Mouse (Mus musculus) limb, embryonic 13.5 days (tissue): ENCODE results near the gene Asic3. TPM values are rescaled to one million over a fixed set of nuclear protein-coding genes. Genes with fewer than 3 reads are reported as not detected.
"Not testable (repeated sequence)": the region's sequence is repeated elsewhere in the genome, so short reads cannot be mapped to it uniquely, and the experiment has no call there.

Experiments used
- ATAC-seq: fragments of 200-750 bp; cut with Nextera tagmentation; 2 replicates; pipeline ENCODE4 v1.8.0; 2017; ENCODE audit warnings: low read depth, moderate number of reproducible peaks, moderate TSS enrichment; ENCODE audit not compliant: low FRiP score
- H3K27ac ChIP-seq: fragments of 300-500 bp; sonication (generic); 2 replicates; pipeline ENCODE4 v1.5.1; 2015; ENCODE audit warnings: inconsistent platforms, mild to moderate bottlenecking, moderate library complexity
- H3K27me3 ChIP-seq: fragments of 300-500 bp; sonication (generic); 2 replicates; pipeline ENCODE4 v1.6.1; 2015; ENCODE audit warnings: mild to moderate bottlenecking, inconsistent platforms
- H3K36me3 ChIP-seq: fragments of 300-500 bp; sonication (generic); 2 replicates; pipeline ENCODE4 v1.6.1; 2015; ENCODE audit warnings: inconsistent platforms, mild to moderate bottlenecking, moderate library complexity
- H3K4me1 ChIP-seq: fragments of 300-500 bp; sonication (generic); 2 replicates; pipeline ENCODE4 v1.6.1; 2015; ENCODE audit warnings: inconsistent platforms
- H3K4me2 ChIP-seq: fragments of 300-500 bp; sonication (generic); replicated peaks from 2 replicates; pipeline ENCODE4 v1.6.1; 2015; ENCODE audit warnings: inconsistent platforms, mild to moderate bottlenecking, moderate library complexity
- H3K4me3 ChIP-seq: fragments of 300-500 bp; sonication (generic); 2 replicates; pipeline ENCODE4 v1.5.1; 2015; ENCODE audit warnings: moderate library complexity, mild to moderate bottlenecking, inconsistent platforms
- H3K9ac ChIP-seq: fragments of 300-500 bp; sonication (generic); 2 replicates; pipeline ENCODE4 v1.6.1; 2015; ENCODE audit warnings: mild to moderate bottlenecking, inconsistent platforms
- H3K9me3 ChIP-seq: fragments of 300-500 bp; sonication (generic); 2 replicates; pipeline ENCODE4 v1.6.1; 2016; ENCODE audit warnings: inconsistent platforms
- WGBS: fragments of 180-500 bp; shearing (Covaris S2); methylation state at CpG from one replicate; pipeline ENCODE4 v1.1.7; 2015; 5-methylcytosine and 5-hydroxymethylcytosine counted together
- polyA plus RNA-seq: library from polyadenylated mRNA; unstranded; fragments of >200 nt; fragmentation: Nextera tagmentation; extraction: Ambion mirVana; gene quantifications from 2 replicates; pipeline ENCODE4 v1.2.1, GENCODE M21; 2015

Gene Asic3
- polyA plus RNA-seq, 1 experiment from 2014 or later = 1.7 TPM

GRCm38 (mm10) chr5:24389658-24390020 is 23.6 kb upstream of the Asic3 start:
- WGBS = 66% methylated on average over 4 of the region's 4 CpGs
- H3K4me1 ChIP-seq = peaks cover 19% of the 10 kb centered on the region
- H3K9ac ChIP-seq = no peak overlapping the region
- H3K4me2 ChIP-seq = no peak overlapping the region
- no peaks in the 10 kb centered on the region for H3K36me3 ChIP-seq
- no peak overlapping the region for H3K4me3 ChIP-seq
- H3K27me3 ChIP-seq = peaks cover 35% of the 10 kb centered on the region
- H3K27ac ChIP-seq = no peak overlapping the region
- ATAC-seq = no peak
- no peaks in the 10 kb centered on the region for H3K9me3 ChIP-seq

- Histone ChIP-seq H3K4me1 (peaks cover 25% of the 10 kb centered on the region), H3K4me3 (no peak within 1 kb of the TSS), H3K4me2 (no peak within 1 kb of the TSS), H3K27ac (no peak within 1 kb of the TSS), H3K27me3 (peaks cover 24% of the 10 kb centered on the region), H3K36me3 (peaks cover 4% of the 10 kb centered on the region), H3K9ac (no peak within 1 kb of the TSS), H3K9me3 (no peaks in the 10 kb centered on the region)
- no peak for ATAC-seq
- 82% methylated on average over 7 of the region's 7 CpGs for WGBS
Measured at GRCm38 (mm10) chr5:24391864-24392263, 21.3 kb upstream of the Asic3 start, which contains the start of gene Atg9b. Gene Atg9b (minus strand): TSS chr5:24392143.

DNA sequence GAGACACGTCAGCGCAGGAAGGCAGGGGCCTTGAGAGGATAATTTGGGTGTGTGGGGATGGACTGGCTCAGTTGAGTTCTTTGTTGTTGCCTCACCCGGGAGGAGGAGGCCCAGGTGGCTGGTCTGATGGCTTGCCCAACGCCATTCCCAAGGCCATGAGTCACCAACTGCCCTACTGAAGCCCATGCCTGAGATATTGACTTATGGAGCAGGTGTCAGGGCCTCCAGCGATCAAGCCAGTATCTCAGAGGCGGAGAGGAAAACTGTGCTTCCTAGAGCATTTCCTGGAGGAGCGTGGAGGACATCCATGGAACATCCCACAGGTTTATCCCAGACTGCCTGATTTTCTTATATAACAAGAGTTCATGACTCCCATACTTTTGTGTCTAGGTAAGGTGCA is 20.5 kb upstream of the Asic3 start:
- Histone ChIP-seq H3K9ac (no peak overlapping the region), H3K4me1 (peaks cover 17% of the 10 kb centered on the region), H3K4me2 (no peak overlapping the region), H3K4me3 (no peak overlapping the region), H3K36me3 (peaks cover 4% of the 10 kb centered on the region), H3K27me3 (peaks cover 15% of the 10 kb centered on the region; the same call in 1 of the 2 replicates), H3K27ac (no peak overlapping the region), H3K9me3 (no peaks in the 10 kb centered on the region)
- no peak for ATAC-seq
- WGBS = 80% methylated on average over 7 of the region's 7 CpGs

- peak within 1 kb of the TSS; percentile 59 for H3K9ac ChIP-seq
Measured at GRCm38 (mm10) chr5:24393392-24393997, 19.7 kb upstream of the Asic3 start, which contains the start of gene Abcb8. Gene Abcb8 (plus strand): TSS chr5:24393663.

DNA sequence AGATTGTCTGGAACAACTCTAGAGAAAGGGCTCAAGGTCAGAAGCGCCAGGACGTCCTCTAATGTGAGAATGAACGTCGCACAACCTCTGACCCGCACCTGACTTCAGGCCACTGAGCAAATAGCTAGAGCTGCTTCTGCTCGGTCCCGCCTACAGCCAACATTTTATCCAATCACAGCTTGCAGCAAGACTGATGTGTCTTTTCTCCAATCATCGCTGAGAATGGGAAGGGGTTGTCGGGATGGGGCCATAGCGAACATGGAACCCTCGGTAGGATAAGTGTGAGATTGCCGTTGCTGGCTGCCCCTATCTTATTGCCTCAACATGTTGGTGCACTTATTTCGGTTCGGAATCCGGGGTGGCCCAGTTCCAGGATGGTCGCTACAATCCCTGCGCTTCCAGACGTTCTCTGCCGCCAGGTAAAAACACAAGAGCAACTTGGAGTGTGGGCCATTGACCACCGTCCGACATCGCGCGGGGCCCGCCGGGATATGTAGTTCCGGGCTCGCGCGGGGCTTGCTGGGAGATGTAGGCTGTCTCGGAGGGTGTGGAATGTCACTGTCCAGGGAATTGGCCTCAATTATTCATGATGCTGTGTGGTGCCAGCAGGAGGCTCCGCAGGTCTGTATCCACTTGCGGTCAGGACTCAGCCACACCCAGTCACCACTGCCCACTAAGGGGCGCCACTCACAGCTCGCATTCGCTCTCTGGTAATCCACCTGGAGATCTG is 18.9 kb upstream of the Asic3 start:
- peak overlapping the region; percentile 59 for H3K9ac ChIP-seq
- peak overlapping the region; percentile 60 for H3K4me2 ChIP-seq
- peak; percentile 98 for ATAC-seq
- peaks cover 4% of the 10 kb centered on the region; the same call in 1 of the 2 replicates for H3K27me3 ChIP-seq
- H3K4me1 ChIP-seq = peaks cover 8% of the 10 kb centered on the region
- no peaks in the 10 kb centered on the region for H3K9me3 ChIP-seq
- H3K27ac ChIP-seq = peak overlapping the region; percentile 7; the same call in 1 of the 2 replicates
- H3K4me3 ChIP-seq = peak overlapping the region; percentile 57
- peaks cover 4% of the 10 kb centered on the region for H3K36me3 ChIP-seq
- 1% methylated on average over 36 of the region's 36 CpGs for WGBS

More at GRCm38 (mm10) chr5:24393392-24393997, 19.7 kb upstream of the Asic3 start, which contains the start of gene Abcb8:
- peaks cover 4% of the 10 kb centered on the region for H3K36me3 ChIP-seq
- H3K27ac ChIP-seq = peak within 1 kb of the TSS; percentile 7; the same call in 1 of the 2 replicates
- H3K4me2 ChIP-seq = peak within 1 kb of the TSS; percentile 60
- H3K4me3 ChIP-seq = peak within 1 kb of the TSS; percentile 57
- peaks cover 10% of the 10 kb centered on the region for H3K4me1 ChIP-seq
- WGBS = 24% methylated on average over 7 of the region's 7 CpGs
- peaks cover 7% of the 10 kb centered on the region; the same call in 1 of the 2 replicates for H3K27me3 ChIP-seq
- no peak for ATAC-seq
- no peaks in the 10 kb centered on the region for H3K9me3 ChIP-seq

DNA sequence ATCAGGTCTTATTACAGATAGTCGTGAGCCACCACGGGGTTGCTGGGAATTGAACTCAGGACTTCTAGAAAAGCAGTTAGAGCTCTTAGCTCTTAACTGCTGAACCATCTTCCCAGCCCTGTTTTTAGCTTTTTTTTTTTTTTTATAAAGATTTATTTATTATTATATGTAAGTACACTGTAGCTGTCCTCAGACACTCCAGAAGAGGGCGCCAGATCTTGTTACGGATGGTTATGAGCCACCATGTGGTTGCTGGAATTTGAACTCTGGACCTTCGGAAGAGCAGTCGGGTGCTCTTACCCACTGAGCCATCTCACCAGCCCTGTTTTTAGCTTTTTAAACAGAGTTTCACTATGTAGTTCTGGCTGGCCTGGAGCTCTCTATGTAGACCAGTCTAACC is 16.9 kb upstream of the Asic3 start:
- peaks cover 20% of the 10 kb centered on the region for H3K36me3 ChIP-seq
- H3K27ac ChIP-seq, H3K9ac ChIP-seq, ATAC-seq, H3K4me1 ChIP-seq, H3K9me3 ChIP-seq, H3K4me3 ChIP-seq, H3K27me3 ChIP-seq, H3K4me2 ChIP-seq: not testable (repeated sequence)
- WGBS = 89% methylated on average over 6 of the region's 6 CpGs

DNA sequence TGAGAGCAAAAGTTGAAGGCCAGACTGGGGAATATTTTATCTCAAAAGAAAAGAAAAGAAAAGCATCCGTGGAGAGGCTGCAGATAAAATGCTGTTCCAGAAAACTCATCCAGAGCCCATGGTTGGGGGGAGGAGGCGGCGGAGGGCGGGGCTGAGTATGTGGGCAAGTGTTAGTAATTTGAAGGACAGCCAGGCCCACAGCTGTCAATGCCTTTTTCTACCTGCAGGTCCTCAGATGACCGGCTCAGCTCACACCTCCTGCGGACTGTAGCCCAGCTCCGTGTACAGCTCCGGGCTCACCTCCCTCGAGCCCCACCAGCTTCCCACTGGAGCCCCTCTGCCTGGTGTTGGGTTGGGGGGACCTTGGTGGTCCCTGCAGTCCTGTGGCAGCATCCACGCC is 13.5 kb upstream of the Asic3 start:
- Histone ChIP-seq H3K9ac (no peak overlapping the region), H3K4me2 (no peak overlapping the region), H3K4me3 (no peak overlapping the region), H3K27me3 (no peaks in the 10 kb centered on the region), H3K4me1 (peaks cover 8% of the 10 kb centered on the region; the same call in 1 of the 2 replicates), H3K27ac (no peak overlapping the region), H3K9me3 (no peaks in the 10 kb centered on the region), H3K36me3 (peaks cover 50% of the 10 kb centered on the region)
- 82% methylated on average over 10 of the region's 10 CpGs for WGBS
- no peak for ATAC-seq

- no peaks in the 10 kb centered on the region for H3K27me3 ChIP-seq
- no peak overlapping the region for H3K4me3 ChIP-seq
- no peak for ATAC-seq
- no peaks in the 10 kb centered on the region for H3K9me3 ChIP-seq
- peaks cover 52% of the 10 kb centered on the region for H3K36me3 ChIP-seq
- no peak overlapping the region for H3K27ac ChIP-seq
- H3K9ac ChIP-seq = no peak overlapping the region
- H3K4me1 ChIP-seq = 0 out of 2 replicates have a peak, but pooled peaks cover under 1% of the 10 kb centered on the region
- H3K4me2 ChIP-seq = no peak overlapping the region
- WGBS = 81% methylated on average over 11 of the region's 11 CpGs
Measured at GRCm38 (mm10) chr5:24400362-24400761, 12.8 kb upstream of the Asic3 start.

GRCm38 (mm10) chr5:24400911-24401605 is 12.1 kb upstream of the Asic3 start:
- Histone ChIP-seq H3K4me1 (no peaks in the 10 kb centered on the region), H3K4me3 (no peak overlapping the region), H3K27ac (no peak overlapping the region), H3K27me3 (no peaks in the 10 kb centered on the region), H3K9ac (no peak overlapping the region), H3K9me3 (no peaks in the 10 kb centered on the region), H3K4me2 (no peak overlapping the region), H3K36me3 (peaks cover 59% of the 10 kb centered on the region)
- 92% methylated on average over 5 of the region's 5 CpGs for WGBS
- ATAC-seq = no peak

GRCm38 (mm10) chr5:24401969-24402368 is 11.2 kb upstream of the Asic3 start:
- Histone ChIP-seq H3K4me2 (no peak overlapping the region), H3K9ac (no peak overlapping the region), H3K4me1 (no peaks in the 10 kb centered on the region), H3K27me3 (no peaks in the 10 kb centered on the region), H3K36me3 (peaks cover 64% of the 10 kb centered on the region), H3K4me3 (no peak overlapping the region), H3K9me3 (no peaks in the 10 kb centered on the region), H3K27ac (no peak overlapping the region)
- ATAC-seq = no peak
- WGBS = 84% methylated on average over 9 of the region's 9 CpGs

DNA sequence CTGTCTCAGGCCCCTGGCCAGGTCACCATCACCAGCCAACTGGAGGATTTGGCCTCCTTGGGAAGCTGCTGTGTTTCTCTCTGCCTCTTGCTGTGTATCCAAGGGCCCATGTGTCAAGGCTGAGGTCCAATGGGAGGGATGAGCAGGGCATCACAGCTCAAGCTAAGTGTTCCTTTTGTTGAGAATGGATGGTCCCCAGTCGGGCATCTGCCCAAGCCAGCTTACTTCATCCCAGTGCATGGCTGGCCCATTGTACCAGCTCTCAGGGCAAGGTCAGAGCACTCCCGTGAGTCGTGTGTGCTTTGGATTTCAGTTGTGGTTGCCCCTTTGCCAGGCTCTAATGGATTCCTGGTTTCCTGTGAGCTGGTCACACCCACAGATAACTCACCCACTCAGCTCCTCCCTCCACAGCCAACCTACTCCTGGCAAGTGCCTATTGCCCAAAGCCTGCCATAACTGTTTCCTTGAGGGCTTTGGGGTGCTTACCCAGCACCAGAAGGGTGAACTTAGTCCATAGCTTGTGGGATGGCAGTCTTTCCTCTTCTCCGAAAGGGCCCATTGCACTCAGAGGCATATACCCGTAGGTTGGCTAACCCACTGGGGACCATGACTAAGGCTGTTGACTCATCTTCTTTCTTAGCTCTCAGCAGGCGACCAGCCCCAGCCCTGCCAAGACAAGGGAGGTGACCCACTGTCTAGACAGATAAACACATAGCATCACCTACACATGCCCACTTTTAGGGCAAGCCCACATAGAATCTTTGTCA is 8.4 kb upstream of the Asic3 start:
- no peak overlapping the region for H3K4me3 ChIP-seq
- no peaks in the 10 kb centered on the region for H3K4me1 ChIP-seq
- H3K4me2 ChIP-seq = no peak overlapping the region
- H3K27ac ChIP-seq = no peak overlapping the region
- no peaks in the 10 kb centered on the region for H3K9me3 ChIP-seq
- no peaks in the 10 kb centered on the region for H3K27me3 ChIP-seq
- H3K9ac ChIP-seq = no peak overlapping the region
- 84% methylated on average over 6 of the region's 6 CpGs for WGBS
- ATAC-seq = no peak
- peaks cover 89% of the 10 kb centered on the region for H3K36me3 ChIP-seq
